Mouse (Mus musculus): ENCODE measurements around the gene Rtn4rl2. TPM values are rescaled to one million over a fixed set of nuclear protein-coding genes. Genes with fewer than 3 reads are reported as not detected.

Rtn4rl2 gene
- total RNA-seq, 2 experiments from 2014 or later = not detected

Other genes with a start within 250 kb of the Rtn4rl2 start
- 14.9 and 20.9 TPM in 2 replicates for gene Ctnnd1, start 235.9 kb downstream of the Rtn4rl2 start, total RNA-seq (2015)
- gene Ctnnd1, start 235.9 kb downstream of the Rtn4rl2 start, total RNA-seq (2017) = 14.8 and 17.8 TPM in 2 replicates
- 0.07 TPM in 1 of 2 replicates, not detected in the other for gene Btbd18, start 227.6 kb downstream of the Rtn4rl2 start, total RNA-seq (2015)
- gene Btbd18, start 227.6 kb downstream of the Rtn4rl2 start, total RNA-seq (2017) = not detected in 2 replicates
- gene Selenoh, start 215.9 kb downstream of the Rtn4rl2 start, total RNA-seq (2015) = 126 and 155 TPM in 2 replicates
- gene Selenoh, start 215.9 kb downstream of the Rtn4rl2 start, total RNA-seq (2017) = 76.2 and 102 TPM in 2 replicates
- gene Gm28635, start 208.7 kb downstream of the Rtn4rl2 start, total RNA-seq (2015) = not detected in 2 replicates
- not detected in 2 replicates for gene Gm28635, start 208.7 kb downstream of the Rtn4rl2 start, total RNA-seq (2017)
- 22.4 and 24.5 TPM in 2 replicates for gene Med19, start 208.3 kb downstream of the Rtn4rl2 start, total RNA-seq (2015)
- gene Med19, start 208.3 kb downstream of the Rtn4rl2 start, total RNA-seq (2017) = 16.1 and 20.2 TPM in 2 replicates
- gene Tmx2, start 207.6 kb downstream of the Rtn4rl2 start, total RNA-seq (2015) = 42.4 and 49.0 TPM in 2 replicates
- 29.4 and 38.5 TPM in 2 replicates for gene Tmx2, start 207.6 kb downstream of the Rtn4rl2 start, total RNA-seq (2017)
- 39.8 and 42.7 TPM in 2 replicates for gene Zdhhc5, start 171.5 kb downstream of the Rtn4rl2 start, total RNA-seq (2015)
- 32.6 and 37.9 TPM in 2 replicates for gene Zdhhc5, start 171.5 kb downstream of the Rtn4rl2 start, total RNA-seq (2017)
- 33.1 and 34.5 TPM in 2 replicates for gene Clp1, start 159.4 kb downstream of the Rtn4rl2 start, total RNA-seq (2015)
- 33.1 and 36.2 TPM in 2 replicates for gene Clp1, start 159.4 kb downstream of the Rtn4rl2 start, total RNA-seq (2017)
- 0.16 and 0.82 TPM in 2 replicates for gene Ypel4, start 152.7 kb downstream of the Rtn4rl2 start, total RNA-seq (2015)
- gene Ypel4, start 152.7 kb downstream of the Rtn4rl2 start, total RNA-seq (2017) = 0.40 and 0.69 TPM in 2 replicates
- not detected in 2 replicates for gene Gm19426, start 143.1 kb downstream of the Rtn4rl2 start, total RNA-seq (2015)
- gene Gm19426, start 143.1 kb downstream of the Rtn4rl2 start, total RNA-seq (2017) = not detected in 2 replicates
- gene Serping1, start 111.3 kb downstream of the Rtn4rl2 start, total RNA-seq (2015) = 1.5 and 2.1 TPM in 2 replicates
- 0.94 and 2.2 TPM in 2 replicates for gene Serping1, start 111.3 kb downstream of the Rtn4rl2 start, total RNA-seq (2017)
- gene Ube2l6, start 87.9 kb downstream of the Rtn4rl2 start, total RNA-seq (2015) = 23.7 and 27.7 TPM in 2 replicates
- 25.2 and 31.5 TPM in 2 replicates for gene Ube2l6, start 87.9 kb downstream of the Rtn4rl2 start, total RNA-seq (2017)
- gene Smtnl1, start 64.1 kb downstream of the Rtn4rl2 start, total RNA-seq (2015) = not detected in 2 replicates
- not detected in 2 replicates for gene Smtnl1, start 64.1 kb downstream of the Rtn4rl2 start, total RNA-seq (2017)
- 17.7 and 18.6 TPM in 2 replicates for gene Timm10, start 59.7 kb downstream of the Rtn4rl2 start, total RNA-seq (2015)
- gene Timm10, start 59.7 kb downstream of the Rtn4rl2 start, total RNA-seq (2017) = 14.2 and 19.8 TPM in 2 replicates
- gene Slc43a1, start 47.9 kb downstream of the Rtn4rl2 start, total RNA-seq (2015) = 3.7 and 5.2 TPM in 2 replicates
- 1.6 and 3.1 TPM in 2 replicates for gene Slc43a1, start 47.9 kb downstream of the Rtn4rl2 start, total RNA-seq (2017)
- gene Slc43a3, start 49.9 kb upstream of the Rtn4rl2 start, total RNA-seq (2015) = 51.4 and 53.0 TPM in 2 replicates
- 41.9 and 45.2 TPM in 2 replicates for gene Slc43a3, start 49.9 kb upstream of the Rtn4rl2 start, total RNA-seq (2017)
- 48.6 and 96.7 TPM in 2 replicates for gene Prg2, start 93.8 kb upstream of the Rtn4rl2 start, total RNA-seq (2015)
- 238 and 301 TPM in 2 replicates for gene Prg2, start 93.8 kb upstream of the Rtn4rl2 start, total RNA-seq (2017)
- 6.2 and 11.0 TPM in 2 replicates for gene Prg3, start 101.5 kb upstream of the Rtn4rl2 start, total RNA-seq (2015)
- 14.2 and 18.4 TPM in 2 replicates for gene Prg3, start 101.5 kb upstream of the Rtn4rl2 start, total RNA-seq (2017)
- 66.9 and 83.2 TPM in 2 replicates for gene Ssrp1, start 150.5 kb upstream of the Rtn4rl2 start, total RNA-seq (2015)
- gene Ssrp1, start 150.5 kb upstream of the Rtn4rl2 start, total RNA-seq (2017) = 222 and 227 TPM in 2 replicates
- gene P2rx3, start 150.8 kb upstream of the Rtn4rl2 start, total RNA-seq (2015) = 0.11 and 0.16 TPM in 2 replicates
- gene P2rx3, start 150.8 kb upstream of the Rtn4rl2 start, total RNA-seq (2017) = not detected in 2 replicates
- gene Tnks1bp1, start 161.3 kb upstream of the Rtn4rl2 start, total RNA-seq (2015) = 1.5 and 1.9 TPM in 2 replicates
- gene Tnks1bp1, start 161.3 kb upstream of the Rtn4rl2 start, total RNA-seq (2017) = 4.8 and 5.6 TPM in 2 replicates
- gene Aplnr, start 249.5 kb upstream of the Rtn4rl2 start, total RNA-seq (2015) = 1.1 and 2.2 TPM in 2 replicates
- 1.5 and 2.1 TPM in 2 replicates for gene Aplnr, start 249.5 kb upstream of the Rtn4rl2 start, total RNA-seq (2017)